ENCODE assay signal across 1 mouse cellular context in genomic region chr10:34418794-34419193, GRCm38 (mm10).
TF ChIP-seq lines count a peak whose summit lies in the region.

No protein-coding gene starts in this region.

TF ChIP-seq in MEL, 35 proteins besides CTCF, POLR2A, EP300 and RAD21:
- TF ChIP-seq CHD1 (IDR thresholded peaks at IDR 0.05; ENCODE audit: low read depth, low read length): 0 out of 2 replicates have a peak, but pooled peaks have one; percentile 23
